In the genomic region with DNA sequence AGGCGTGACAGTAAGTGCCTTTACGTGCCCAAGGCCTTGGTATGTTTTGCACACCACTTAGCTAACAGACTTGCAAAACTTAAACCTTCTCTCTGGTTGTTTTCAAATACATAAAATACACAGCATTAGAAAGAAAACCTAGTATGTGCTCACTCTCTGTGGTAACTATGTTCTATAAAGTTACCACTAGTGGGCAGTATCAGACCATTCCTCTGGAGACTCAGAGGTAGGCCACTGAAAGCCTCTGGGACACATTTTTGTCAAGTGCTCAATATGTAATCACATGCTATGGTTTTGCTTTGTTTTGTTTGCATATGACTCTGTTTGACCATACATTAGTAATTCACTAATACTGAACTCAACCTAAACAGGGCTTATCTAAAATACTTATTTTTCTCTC, we compare ENCODE assay signal across 14 mouse cellular contexts. TPM values are rescaled to one million over a fixed set of nuclear protein-coding genes. Genes with fewer than 3 reads are reported as not detected.
A peak's percentile ranks its signal among the peaks of the same experiment; 100 is the strongest.
DNase-seq lines count a peak whose midpoint lies in the region; ATAC-seq and TF ChIP-seq lines count a peak whose summit lies in the region.
"Had no signal": no experiment of that assay in that cellular context is flagged by ENCODE, and none has a peak within 500 bp of the region (broad histone marks: within the 10 kb centered on the region; RNA-seq: fewer than 3 reads in every experiment).

No protein-coding gene starts in this region.

- H3K27me3 ChIP-seq in kidney, postnatal 0 days (ENCODE audit: insufficient read depth, low read length) = no peaks in the 10 kb centered on the region
- no peaks in the 10 kb centered on the region for H3K27me3 ChIP-seq in E14TG2a.4 (ENCODE audit: insufficient read depth, low read length)
- no peaks in the 10 kb centered on the region for H3K27me3 ChIP-seq in liver, postnatal 0 days (ENCODE audit: insufficient read depth, low read length)
- no peaks in the 10 kb centered on the region for H3K27me3 ChIP-seq in kidney, embryonic 16.5 days (ENCODE audit: insufficient read depth, low read length)
- H3K27me3 ChIP-seq: megakaryocyte, embryonic 14.5 days had no signal

- H3K4me1 ChIP-seq in kidney, postnatal 0 days (replicated peaks; ENCODE audit: insufficient read depth, low read length) = no peaks in the 10 kb centered on the region; the same call in 1 of the 2 replicates
- peaks cover 25% of the 10 kb centered on the region for H3K4me1 ChIP-seq in E14TG2a.4 (replicated peaks; ENCODE audit: low read depth, low read length)
- H3K4me1 ChIP-seq in liver, postnatal 0 days (ENCODE audit: insufficient read depth) = peaks cover 6% of the 10 kb centered on the region
- peaks cover 13% of the 10 kb centered on the region for H3K4me1 ChIP-seq in kidney, embryonic 16.5 days (ENCODE audit: insufficient read depth, low read length)

- H3K9ac ChIP-seq in kidney, postnatal 0 days (ENCODE audit: low read depth, low read length) = no peak overlapping the region
- H3K9ac ChIP-seq in liver, postnatal 0 days (replicated peaks) = no peak overlapping the region
- no peak overlapping the region for H3K9ac ChIP-seq in kidney, embryonic 16.5 days (replicated peaks; ENCODE audit: low read length)

- H3K9me3 ChIP-seq in kidney, postnatal 0 days (replicated peaks; ENCODE audit: low read length) = no peaks in the 10 kb centered on the region
- H3K9me3 ChIP-seq in E14TG2a.4 (ENCODE audit: low read length) = no peaks in the 10 kb centered on the region
- no peaks in the 10 kb centered on the region for H3K9me3 ChIP-seq in liver, postnatal 0 days (ENCODE audit: low read length)
- H3K9me3 ChIP-seq in kidney, embryonic 16.5 days (ENCODE audit: low read length) = no peaks in the 10 kb centered on the region
- H3K9me3 ChIP-seq: megakaryocyte, embryonic 14.5 days had no signal

- TF ChIP-seq CTCF in kidney, postnatal 0 days (IDR thresholded peaks at IDR 0.05; ENCODE audit: low read depth) = peak; percentile 77
- peak; percentile 91 for TF ChIP-seq CTCF in E14TG2a.4 (conservative IDR thresholded peaks at IDR 0.05; ENCODE audit: low read length)
- peak; percentile 79 for TF ChIP-seq CTCF in liver, postnatal 0 days (IDR thresholded peaks at IDR 0.05; ENCODE audit: low read depth)

- peak; percentile 80 for DNase-seq in kidney, postnatal 0 days (ENCODE audit: low spot score)
- DNase-seq in kidney, postnatal 10 days = no peak
- DNase-seq in adipocyte (ENCODE audit: low spot score) = peak; percentile 24
- no peak for DNase-seq in liver, postnatal 0 days
- no peak for DNase-seq in right cerebral cortex, postnatal 36 days (ENCODE audit: low spot score in 2 of 2)
- DNase-seq in gastrocnemius, postnatal 14 days = no peak
- DNase-seq: adrenal gland, postnatal 14 days; heart, postnatal 14 days; right cerebral cortex, adult 18-20 months; thymus, postnatal 36 days had no signal

- no peak overlapping the region for H3K27ac ChIP-seq in kidney, postnatal 0 days
- H3K27ac ChIP-seq in liver, postnatal 0 days (ENCODE audit: low read depth) = no peak overlapping the region
- no peak overlapping the region for H3K27ac ChIP-seq in kidney, embryonic 16.5 days (ENCODE audit: low read length)

- no peak overlapping the region for H3K4me3 ChIP-seq in kidney, postnatal 0 days (replicated peaks; ENCODE audit: low read depth, low read length)
- no peak overlapping the region for H3K4me3 ChIP-seq in E14TG2a.4 (replicated peaks; ENCODE audit: low read length)
- H3K4me3 ChIP-seq in liver, postnatal 0 days (ENCODE audit: low read depth, low read length) = no peak overlapping the region
- no peak overlapping the region for H3K4me3 ChIP-seq in kidney, embryonic 16.5 days (ENCODE audit: low read length)
- H3K4me3 ChIP-seq: megakaryocyte, embryonic 14.5 days had no signal

- H3K36me3 ChIP-seq in kidney, postnatal 0 days (ENCODE audit: insufficient read depth, low read length) = peaks cover 15% of the 10 kb centered on the region
- H3K36me3 ChIP-seq in E14TG2a.4 (ENCODE audit: insufficient read depth, low read length) = peaks cover 44% of the 10 kb centered on the region
- peaks cover 26% of the 10 kb centered on the region for H3K36me3 ChIP-seq in liver, postnatal 0 days (replicated peaks; ENCODE audit: insufficient read depth, low read length)
- H3K36me3 ChIP-seq in kidney, embryonic 16.5 days (ENCODE audit: insufficient read depth, low read length) = peaks cover 20% of the 10 kb centered on the region; the same call in 1 of the 2 replicates

- intact Hi-C loops in gastrocnemius, postnatal 14 days (cut with DNase I; ENCODE audit: low total_unique reads) = no loop called here

- 93% methylated on average over 2 of the region's 2 CpGs for WGBS in kidney, postnatal 0 days
- 81% methylated on average over 2 of the region's 2 CpGs for WGBS in liver, postnatal 0 days (ENCODE audit: insufficient replicate concordance)
- 86% methylated on average over 2 of the region's 2 CpGs for WGBS in kidney, embryonic 16.5 days

- H3K4me2 ChIP-seq in kidney, postnatal 0 days (ENCODE audit: low read length) = no peak overlapping the region
- no peak overlapping the region for H3K4me2 ChIP-seq in liver, postnatal 0 days (ENCODE audit: low read depth, low read length)
- no peak overlapping the region for H3K4me2 ChIP-seq in kidney, embryonic 16.5 days (replicated peaks; ENCODE audit: low read depth, low read length)

- TF ChIP-seq EP300 in liver, postnatal 0 days (IDR thresholded peaks at IDR 0.05; ENCODE audit: low read depth) = no peak

- ATAC-seq in kidney, postnatal 0 days (replicated peaks; ENCODE audit: low FRiP score, low read depth) = no peak
- no peak for ATAC-seq in liver, postnatal 0 days
- no peak for ATAC-seq in kidney, embryonic 16.5 days (ENCODE audit: low FRiP score, low TSS enrichment)

RNA-seq across cellular contexts. Expression of gene Wdr61, which starts 2.2 kb away (rescaled TPM):
- 155 and 166 TPM in 2 replicates for polyA plus RNA-seq in kidney, postnatal 0 days (2015; fragmentation: Nextera tagmentation; extraction: Ambion mirVana)
- 72.1 and 75.4 TPM in 2 replicates for polyA plus RNA-seq in liver, postnatal 0 days (2015; fragmentation: Nextera tagmentation; extraction: Ambion mirVana)
- 10 to 100 TPM; 18.4 to 22.7 TPM for total RNA-seq in gastrocnemius, postnatal 14 days (2021)
- 149 and 153 TPM in 2 replicates for polyA plus RNA-seq in kidney, embryonic 16.5 days (2015; fragmentation: Nextera tagmentation; extraction: Ambion mirVana)

RNA-seq across cellular contexts. Expression of gene Crabp1, which starts 32.4 kb away (rescaled TPM):
- polyA plus RNA-seq in kidney, postnatal 0 days (2015; fragmentation: Nextera tagmentation; extraction: Ambion mirVana) = 14.3 and 18.0 TPM in 2 replicates
- not detected in 2 replicates for polyA plus RNA-seq in liver, postnatal 0 days (2015; fragmentation: Nextera tagmentation; extraction: Ambion mirVana)
- total RNA-seq in gastrocnemius, postnatal 14 days (2021) = 1 to 10 TPM; 1.4 to 1.7 TPM
- polyA plus RNA-seq in kidney, embryonic 16.5 days (2015; fragmentation: Nextera tagmentation; extraction: Ambion mirVana) = 53.8 and 62.5 TPM in 2 replicates
- total RNA-seq: heart, postnatal 14 days had no signal
- polyA plus RNA-seq: erythroblast, embryonic 14.5 days had no signal

RNA-seq across cellular contexts. Expression of gene Dnaja4, which starts 33.4 kb away (rescaled TPM):
- 2.9 and 3.2 TPM in 2 replicates for polyA plus RNA-seq in kidney, postnatal 0 days (2015; fragmentation: Nextera tagmentation; extraction: Ambion mirVana)
- 6.0 and 6.8 TPM in 2 replicates for polyA plus RNA-seq in liver, postnatal 0 days (2015; fragmentation: Nextera tagmentation; extraction: Ambion mirVana)
- 10 to 100 TPM; 39.8 to 58.3 TPM for total RNA-seq in gastrocnemius, postnatal 14 days (2021)
- 3.1 and 3.7 TPM in 2 replicates for polyA plus RNA-seq in kidney, embryonic 16.5 days (2015; fragmentation: Nextera tagmentation; extraction: Ambion mirVana)

Comparison
In these comparisons a context has a peak if more than half of its experiments do, and no peak if none do; other contexts are left out.
1. DNase-seq: peak in kidney, postnatal 0 days (single experiment) and adipocyte (single experiment); none in kidney, postnatal 10 days (single experiment), liver, postnatal 0 days (single experiment), right cerebral cortex, postnatal 36 days (0 of 2) and gastrocnemius, postnatal 14 days (single experiment).
2. RNA of gene Crabp1, which starts 32.4 kb away (polyA plus RNA-seq): 53.8 to 62.5 TPM in kidney, embryonic 16.5 days and 14.3 to 18.0 TPM in kidney, postnatal 0 days; not detected in liver, postnatal 0 days; every median in the first group is over 10 times any median in the second.
3. Peak in every context shown above with its lines, with median percentiles within 50 percentile points of each other: CTCF ChIP-seq.